Mouse (Mus musculus) forebrain, embryonic 12.5 days (tissue): ENCODE measurements at regions not wholly inside any gene's neighbourhood (a gene's known extent, or its start where the extent isn't known, plus 50 kb on each side); places are given as distances from the start of the nearest gene placed in this dataset.

Experiments used
- ATAC-seq: fragments of 200-750 bp; cut with Nextera tagmentation; 2 replicates; pipeline ENCODE4 v1.8.0; 2017; ENCODE audit warnings: moderate TSS enrichment; ENCODE audit not compliant: low FRiP score
- H3K27ac ChIP-seq: fragments of 300-500 bp; sonication (generic); 2 replicates; pipeline ENCODE4 v1.5.1; 2016; ENCODE audit warnings: mild to moderate bottlenecking
- H3K27me3 ChIP-seq: fragments of 300-500 bp; sonication (generic); 2 replicates; pipeline ENCODE4 v1.6.1; 2016; ENCODE audit warnings: mild to moderate bottlenecking
- H3K36me3 ChIP-seq: fragments of 300-500 bp; sonication (generic); replicated peaks from 2 replicates; pipeline ENCODE4 v1.6.1; 2016; ENCODE audit warnings: mild to moderate bottlenecking
- H3K4me1 ChIP-seq: fragments of 300-500 bp; sonication (generic); 2 replicates; pipeline ENCODE4 v1.6.1; 2016
- H3K4me2 ChIP-seq: fragments of 300-500 bp; sonication (generic); 2 replicates; pipeline ENCODE4 v1.6.1; 2016; ENCODE audit warnings: mild to moderate bottlenecking, moderate library complexity
- H3K4me3 ChIP-seq: fragments of 300-500 bp; sonication (generic); replicated peaks from 2 replicates; pipeline ENCODE4 v1.5.1; 2016; ENCODE audit warnings: mild to moderate bottlenecking
- H3K9ac ChIP-seq: fragments of 300-500 bp; sonication (generic); 2 replicates; pipeline ENCODE4 v1.6.1; 2016; ENCODE audit warnings: mild to moderate bottlenecking
- H3K9me3 ChIP-seq: fragments of 300-500 bp; sonication (generic); 2 replicates; pipeline ENCODE4 v1.6.1; 2016
- WGBS: fragments of 180-500 bp; shearing (Covaris S2); methylation state at CpG from one replicate; pipeline ENCODE4 v1.1.7; 2016; 5-methylcytosine and 5-hydroxymethylcytosine counted together

DNA sequence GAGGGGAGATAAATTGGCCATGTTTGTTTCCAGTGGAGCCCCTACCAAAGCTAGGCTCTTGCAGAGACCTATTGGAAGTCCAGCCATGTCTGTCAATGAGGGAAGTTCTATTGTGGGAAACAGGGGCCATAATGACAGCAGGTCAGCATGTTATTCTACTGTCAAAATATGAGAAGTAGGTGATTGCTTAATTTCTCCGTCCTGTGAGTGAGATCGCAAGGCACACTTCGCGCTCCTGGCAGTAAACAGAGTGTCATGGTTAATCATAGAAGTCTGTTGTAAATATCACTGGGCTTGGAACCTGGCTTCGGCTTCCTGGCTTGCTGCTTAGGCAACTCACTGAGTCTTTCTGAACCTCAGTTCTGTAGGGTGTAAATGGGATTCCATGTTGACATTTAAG lies 72.5 kb upstream of the Ccdc122 start:
- Histone ChIP-seq H3K9ac (no peak overlapping the region), H3K9me3 (no peaks in the 10 kb centered on the region), H3K27ac (no peak overlapping the region), H3K4me1 (no peaks in the 10 kb centered on the region), H3K36me3 (no peaks in the 10 kb centered on the region), H3K4me3 (no peak overlapping the region), H3K27me3 (no peaks in the 10 kb centered on the region; the same call in 1 of the 2 replicates), H3K4me2 (no peak overlapping the region)
- no peak for ATAC-seq
- WGBS: 93% methylated on average over 5 of the region's 5 CpGs

DNA sequence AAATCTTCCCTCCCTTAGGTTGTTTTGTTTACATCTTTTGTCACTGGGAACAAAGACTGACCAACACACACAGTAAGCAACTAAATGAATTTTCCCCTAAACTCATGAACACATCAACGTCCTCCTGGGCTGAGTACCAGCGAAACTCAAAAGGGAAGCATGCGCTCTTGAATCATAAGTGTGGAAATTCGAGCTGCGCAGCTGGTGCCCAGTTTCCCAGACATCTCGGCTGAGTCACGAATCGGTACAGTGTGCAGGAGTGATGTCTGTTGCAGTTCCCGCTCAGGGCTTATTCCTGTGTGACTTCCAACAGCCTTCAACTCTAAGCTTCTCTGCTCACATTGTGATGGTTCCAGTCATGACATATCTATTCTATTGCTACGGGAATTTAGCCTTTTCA lies 77.7 kb upstream of the Ccdc122 start:
- Histone ChIP-seq H3K4me1 (no peaks in the 10 kb centered on the region), H3K27me3 (no peaks in the 10 kb centered on the region; the same call in 1 of the 2 replicates), H3K27ac (no peak overlapping the region), H3K9ac (no peak overlapping the region), H3K36me3 (no peaks in the 10 kb centered on the region), H3K4me3 (no peak overlapping the region), H3K9me3 (no peaks in the 10 kb centered on the region), H3K4me2 (no peak overlapping the region)
- no peak for ATAC-seq
- 76% methylated on average over 10 of the region's 10 CpGs for WGBS

DNA sequence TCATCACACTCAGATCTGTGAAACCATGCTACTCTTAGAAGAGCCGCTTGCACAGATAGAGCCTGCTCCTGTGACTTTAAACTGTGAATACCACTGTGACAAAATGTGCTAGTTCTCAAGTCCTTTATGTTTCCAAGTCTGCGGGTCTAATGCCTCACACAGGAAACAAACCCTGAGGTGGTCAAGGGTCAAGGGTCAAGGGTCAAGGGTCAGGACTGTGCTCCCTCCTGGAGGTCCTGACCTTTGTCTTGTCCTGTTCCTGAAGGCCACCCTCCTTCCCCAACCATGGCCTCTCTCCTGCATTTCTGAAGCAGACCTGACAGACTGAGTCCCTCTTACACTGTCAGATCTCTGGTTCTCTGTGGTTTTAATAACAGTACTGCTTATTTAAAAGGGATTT lies 79.4 kb upstream of the Ccdc122 start:
- H3K4me2 ChIP-seq: no peak overlapping the region
- H3K27ac ChIP-seq: no peak overlapping the region
- ATAC-seq: no peak
- no peak overlapping the region for H3K4me3 ChIP-seq
- H3K27me3 ChIP-seq: no peaks in the 10 kb centered on the region
- no peaks in the 10 kb centered on the region for H3K9me3 ChIP-seq
- H3K4me1 ChIP-seq: no peaks in the 10 kb centered on the region
- H3K9ac ChIP-seq: no peak overlapping the region
- H3K36me3 ChIP-seq: no peaks in the 10 kb centered on the region
- WGBS: 57% methylated on average over 2 of the region's 2 CpGs

DNA sequence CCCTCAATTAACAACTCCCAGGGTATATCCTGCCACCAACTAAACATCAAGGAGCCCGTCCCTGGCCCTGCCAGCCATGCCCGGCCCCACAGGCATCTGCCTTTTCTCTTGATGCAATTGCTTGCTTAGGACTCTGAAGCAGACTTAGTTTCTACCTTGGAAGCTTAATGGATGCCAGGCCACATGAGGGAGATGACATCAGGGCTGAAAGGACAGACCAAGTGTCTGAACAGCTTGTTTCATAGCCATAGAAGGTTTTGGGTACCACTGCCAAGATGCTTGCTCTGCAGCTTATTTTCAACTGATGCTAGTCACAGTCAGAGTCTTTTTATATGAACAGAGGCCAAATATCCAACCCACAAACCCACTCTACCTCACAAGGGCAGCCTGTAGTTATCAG lies 83.4 kb upstream of the Ccdc122 start:
- 86% methylated on average over 2 of the region's 2 CpGs for WGBS
- no peak for ATAC-seq
- Histone ChIP-seq H3K4me1 (no peaks in the 10 kb centered on the region; the same call in 1 of the 2 replicates), H3K4me3 (no peak overlapping the region), H3K4me2 (no peak overlapping the region), H3K9ac (no peak overlapping the region), H3K27me3 (no peaks in the 10 kb centered on the region), H3K9me3 (no peaks in the 10 kb centered on the region), H3K27ac (no peak overlapping the region), H3K36me3 (no peaks in the 10 kb centered on the region)

DNA sequence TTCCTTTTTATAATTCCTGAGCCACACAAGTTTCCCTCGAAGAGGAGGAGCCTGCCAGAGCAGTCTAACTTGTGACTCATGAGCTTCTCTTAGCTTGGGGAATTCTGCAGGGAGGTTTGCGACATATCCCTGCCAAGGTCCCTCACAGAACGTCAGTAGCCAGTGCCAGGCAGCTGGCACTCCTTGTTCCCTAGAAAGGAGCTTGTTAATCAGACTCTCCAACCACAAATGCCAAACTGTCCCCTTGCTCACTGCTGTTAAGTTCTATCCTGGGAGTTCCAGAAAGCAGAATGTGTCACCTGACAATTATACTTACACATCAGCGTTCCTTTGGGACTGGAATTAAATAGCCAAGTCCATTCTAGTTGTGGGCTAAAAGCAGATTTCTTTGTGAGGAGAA lies 85.1 kb upstream of the Ccdc122 start:
- H3K4me2 ChIP-seq: no peak overlapping the region
- H3K36me3 ChIP-seq: no peaks in the 10 kb centered on the region
- ATAC-seq: no peak
- no peaks in the 10 kb centered on the region for H3K9me3 ChIP-seq
- no peaks in the 10 kb centered on the region; the same call in 1 of the 2 replicates for H3K4me1 ChIP-seq
- WGBS: 78% methylated on average over 4 of the region's 4 CpGs
- no peak overlapping the region for H3K27ac ChIP-seq
- no peak overlapping the region for H3K9ac ChIP-seq
- no peak overlapping the region for H3K4me3 ChIP-seq
- H3K27me3 ChIP-seq: no peaks in the 10 kb centered on the region

DNA sequence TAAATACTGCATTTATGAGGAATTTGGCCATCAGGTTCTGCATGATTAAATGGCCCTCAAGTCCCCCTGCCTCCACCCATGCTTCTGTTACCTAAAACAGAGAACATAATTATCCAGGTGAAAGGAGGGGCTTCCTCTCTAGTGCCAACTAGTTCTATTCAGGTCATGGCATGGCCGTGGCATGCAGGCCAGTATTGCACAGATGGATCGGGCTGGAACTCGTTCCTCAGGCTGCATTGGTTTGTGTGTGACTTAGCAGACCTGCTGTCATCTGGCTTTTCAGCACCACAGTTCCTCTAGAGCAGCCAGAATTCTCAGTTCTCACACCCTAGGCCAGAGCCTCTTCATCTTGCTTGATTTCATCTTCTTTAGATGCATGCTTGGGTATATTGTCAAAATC lies 87.2 kb upstream of the Ccdc122 start:
- no peaks in the 10 kb centered on the region; the same call in 1 of the 2 replicates for H3K4me1 ChIP-seq
- H3K4me2 ChIP-seq: no peak overlapping the region
- H3K27me3 ChIP-seq: no peaks in the 10 kb centered on the region
- WGBS: 81% methylated on average over 3 of the region's 3 CpGs
- H3K27ac ChIP-seq: no peak overlapping the region
- no peaks in the 10 kb centered on the region for H3K36me3 ChIP-seq
- no peak for ATAC-seq
- no peak overlapping the region for H3K4me3 ChIP-seq
- H3K9ac ChIP-seq: no peak overlapping the region
- no peaks in the 10 kb centered on the region for H3K9me3 ChIP-seq

DNA sequence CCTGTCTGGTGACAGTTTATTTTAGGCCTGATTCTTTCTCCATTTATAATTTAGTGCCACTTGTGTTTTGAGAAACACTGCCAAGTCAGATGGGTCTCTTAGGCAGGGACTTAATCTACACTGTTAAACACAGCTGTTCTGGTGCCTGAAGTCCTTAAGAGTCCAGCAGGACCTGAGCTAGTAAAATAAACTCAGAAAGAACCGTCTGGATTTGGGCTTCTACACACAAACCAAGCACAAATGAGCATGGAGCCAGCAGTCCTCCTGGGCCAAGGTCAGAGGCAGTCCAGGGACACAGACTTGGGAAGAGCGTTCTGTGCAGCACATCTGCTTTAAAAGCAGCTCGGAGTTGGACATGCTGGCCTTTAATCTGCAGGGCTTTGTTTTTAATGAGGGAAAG lies 87.6 kb upstream of the Ccdc122 start:
- H3K9me3 ChIP-seq: no peaks in the 10 kb centered on the region
- H3K4me3 ChIP-seq: no peak overlapping the region
- no peak overlapping the region for H3K4me2 ChIP-seq
- H3K9ac ChIP-seq: no peak overlapping the region
- ATAC-seq: no peak
- H3K36me3 ChIP-seq: no peaks in the 10 kb centered on the region
- 70% methylated on average over 3 of the region's 3 CpGs for WGBS
- no peaks in the 10 kb centered on the region for H3K27me3 ChIP-seq
- no peak overlapping the region for H3K27ac ChIP-seq
- H3K4me1 ChIP-seq: no peaks in the 10 kb centered on the region; the same call in 1 of the 2 replicates

DNA sequence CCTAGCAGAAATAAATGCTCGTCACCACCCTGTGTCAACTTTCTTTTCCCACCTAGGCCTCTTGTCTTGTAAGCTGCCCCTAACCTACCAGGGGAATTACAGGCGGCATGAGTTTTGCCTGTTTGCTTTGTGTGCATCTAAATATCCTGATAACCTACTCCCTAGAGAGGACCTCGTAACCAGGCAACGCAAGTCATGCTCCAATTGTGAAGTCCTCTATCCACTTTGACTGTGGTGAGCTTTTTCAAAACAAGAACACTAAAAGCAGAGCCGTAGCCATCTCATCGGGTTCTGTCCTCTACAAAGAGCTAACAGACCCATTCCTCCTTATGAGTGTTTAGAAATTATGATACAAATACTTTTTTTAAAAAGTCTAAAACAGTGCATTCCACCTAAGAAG lies 88.1 kb upstream of the Ccdc122 start:
- H3K27ac ChIP-seq: no peak overlapping the region
- no peak overlapping the region for H3K9ac ChIP-seq
- no peaks in the 10 kb centered on the region; the same call in 1 of the 2 replicates for H3K4me1 ChIP-seq
- 82% methylated on average over 6 of the region's 6 CpGs for WGBS
- H3K9me3 ChIP-seq: no peaks in the 10 kb centered on the region
- ATAC-seq: no peak
- no peaks in the 10 kb centered on the region for H3K36me3 ChIP-seq
- H3K4me3 ChIP-seq: no peak overlapping the region
- H3K27me3 ChIP-seq: no peaks in the 10 kb centered on the region
- no peak overlapping the region for H3K4me2 ChIP-seq

DNA sequence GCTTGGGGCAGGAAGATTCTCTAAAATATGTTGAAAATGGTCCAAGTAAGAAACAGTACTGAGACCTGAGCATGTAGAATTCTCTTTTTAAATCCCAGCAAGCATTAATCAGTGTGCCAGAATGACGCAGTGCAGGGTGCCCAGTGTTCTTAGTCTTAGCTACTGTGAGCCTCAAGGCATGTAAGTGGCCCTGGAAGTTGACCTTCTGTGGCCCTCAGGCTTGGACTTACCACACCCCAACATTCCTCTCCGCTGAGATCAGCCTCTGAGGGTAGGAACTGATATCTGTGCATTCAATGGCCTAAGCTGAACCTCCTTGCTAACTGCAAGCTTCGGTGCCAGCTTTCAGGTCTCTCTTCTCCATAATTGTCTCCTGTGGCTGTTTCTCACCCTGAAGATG lies 89.4 kb upstream of the Ccdc122 start:
- no peak overlapping the region for H3K4me3 ChIP-seq
- H3K4me2 ChIP-seq: no peak overlapping the region
- H3K9ac ChIP-seq: no peak overlapping the region
- no peak for ATAC-seq
- WGBS: 75% methylated on average over 3 of the region's 3 CpGs
- H3K36me3 ChIP-seq: no peaks in the 10 kb centered on the region
- no peaks in the 10 kb centered on the region; the same call in 1 of the 2 replicates for H3K4me1 ChIP-seq
- H3K27me3 ChIP-seq: no peaks in the 10 kb centered on the region
- no peak overlapping the region for H3K27ac ChIP-seq
- H3K9me3 ChIP-seq: no peaks in the 10 kb centered on the region

DNA sequence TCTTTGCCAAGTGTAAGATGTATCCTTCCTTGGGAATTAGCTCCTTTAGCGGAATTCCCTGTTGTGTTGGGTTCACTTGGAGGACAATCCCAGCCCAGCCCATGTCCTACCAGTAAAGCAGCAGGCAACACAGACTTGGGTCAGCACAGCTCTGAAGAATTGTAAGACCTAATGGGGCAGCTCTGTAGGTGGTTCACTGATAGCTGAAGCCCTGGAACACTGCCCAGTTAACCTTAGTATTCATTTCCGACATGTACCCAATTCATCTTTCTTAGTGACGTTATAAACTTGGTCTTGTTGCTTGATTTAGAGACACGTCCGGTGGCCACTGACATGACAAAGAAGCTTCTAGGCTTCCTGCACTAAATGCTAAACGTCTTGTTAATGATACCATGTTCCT lies 90.9 kb upstream of the Ccdc122 start:
- 83% methylated on average over 6 of the region's 6 CpGs for WGBS
- Histone ChIP-seq H3K4me1 (peaks cover 5% of the 10 kb centered on the region), H3K4me2 (no peak overlapping the region), H3K9ac (no peak overlapping the region), H3K27me3 (no peaks in the 10 kb centered on the region), H3K36me3 (no peaks in the 10 kb centered on the region), H3K9me3 (no peaks in the 10 kb centered on the region), H3K27ac (no peak overlapping the region), H3K4me3 (no peak overlapping the region)
- ATAC-seq: no peak

DNA sequence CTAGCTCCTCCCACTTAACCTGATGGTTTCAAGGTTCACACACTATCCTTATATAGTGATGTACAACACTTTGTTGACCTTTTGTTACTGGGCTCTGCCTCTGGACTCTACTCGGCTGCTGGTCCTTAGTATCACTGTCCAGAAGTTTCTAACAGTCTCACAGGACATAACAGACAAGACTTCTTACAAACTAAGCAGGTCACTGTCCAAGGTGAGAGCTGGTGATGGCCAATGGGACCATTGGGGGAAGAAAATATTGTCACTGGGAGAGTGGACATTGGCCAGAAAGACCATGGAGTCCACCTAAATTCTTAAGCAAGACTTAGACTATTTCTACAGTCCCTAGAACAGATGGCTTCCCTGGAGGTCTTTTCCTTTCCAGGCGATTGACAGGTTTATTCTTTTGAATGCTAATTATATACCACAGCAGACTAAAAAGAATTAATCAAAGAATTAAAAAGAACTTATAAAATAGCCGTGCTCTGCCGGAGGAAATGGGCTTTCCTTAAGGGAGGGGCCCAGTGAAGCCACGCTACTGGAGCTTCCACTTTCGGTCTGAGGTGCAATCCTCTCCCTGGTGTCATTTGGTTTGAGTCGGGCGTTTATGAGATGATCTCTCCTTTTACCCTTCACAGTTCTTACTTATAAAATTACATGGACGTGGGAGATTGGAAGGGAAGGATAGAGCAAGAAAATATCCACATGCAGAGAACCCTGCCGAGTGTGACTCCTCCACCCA lies 94.9 kb upstream of the Ccdc122 start:
- Histone ChIP-seq H3K4me1 (peaks cover 5% of the 10 kb centered on the region), H3K9me3 (no peaks in the 10 kb centered on the region), H3K27me3 (no peaks in the 10 kb centered on the region), H3K9ac (no peak overlapping the region), H3K27ac (no peak overlapping the region), H3K4me3 (no peak overlapping the region), H3K4me2 (no peak overlapping the region), H3K36me3 (no peaks in the 10 kb centered on the region)
- no peak for ATAC-seq
- WGBS: 71% methylated on average over 10 of the region's 10 CpGs

DNA sequence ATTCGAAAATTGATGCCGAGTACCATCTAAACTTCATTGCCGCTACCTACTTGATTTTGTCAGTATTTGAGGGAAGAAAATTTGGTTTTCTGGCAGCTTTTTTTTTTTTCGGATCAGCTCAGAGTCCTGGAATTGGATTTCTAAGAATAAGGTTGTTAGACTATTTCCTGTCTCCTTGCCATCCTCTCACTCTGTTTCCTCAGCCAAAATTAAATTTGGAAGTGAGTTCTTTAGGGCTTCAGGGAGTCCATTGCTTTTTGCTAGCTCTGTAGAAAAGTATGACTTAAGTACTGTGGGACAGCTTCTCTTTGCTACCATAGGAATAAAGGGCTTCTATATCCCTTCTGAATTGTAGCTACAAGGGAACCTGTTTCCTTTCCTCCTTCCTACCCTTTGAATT lies 96.1 kb upstream of the Ccdc122 start:
- 91% methylated on average over 4 of the region's 4 CpGs for WGBS
- no peak for ATAC-seq
- Histone ChIP-seq H3K9ac (no peak overlapping the region), H3K4me1 (peaks cover 5% of the 10 kb centered on the region), H3K27me3 (no peaks in the 10 kb centered on the region), H3K9me3 (no peaks in the 10 kb centered on the region), H3K4me3 (no peak overlapping the region), H3K4me2 (no peak overlapping the region), H3K36me3 (no peaks in the 10 kb centered on the region), H3K27ac (no peak overlapping the region)

DNA sequence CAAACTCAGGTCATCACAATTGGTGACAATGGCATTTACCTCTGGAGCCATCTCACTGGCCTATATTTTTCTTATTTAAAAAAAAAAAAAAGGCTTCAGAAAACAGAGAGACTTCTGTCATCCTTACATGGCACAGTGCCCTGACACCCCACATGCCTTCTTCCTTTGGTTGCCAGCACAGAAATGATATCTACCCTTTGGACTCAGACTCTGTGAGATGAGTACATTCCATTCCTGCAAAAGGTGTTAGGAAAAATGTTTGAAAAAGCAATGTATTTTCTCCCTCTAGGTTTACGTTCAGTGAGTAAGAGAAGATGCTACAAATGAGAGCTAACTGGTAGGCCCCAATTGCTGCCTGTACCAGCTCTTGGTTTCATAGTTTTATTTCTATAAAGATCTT lies 99.9 kb upstream of the Ccdc122 start:
- H3K27me3 ChIP-seq: no peaks in the 10 kb centered on the region
- no peak overlapping the region for H3K27ac ChIP-seq
- H3K36me3 ChIP-seq: no peaks in the 10 kb centered on the region
- H3K4me2 ChIP-seq: no peak overlapping the region
- H3K4me1 ChIP-seq: peaks cover 2% of the 10 kb centered on the region; the same call in 1 of the 2 replicates
- WGBS: 95% methylated on average over 1 of the region's 1 CpGs
- no peak overlapping the region for H3K4me3 ChIP-seq
- ATAC-seq: no peak
- H3K9me3 ChIP-seq: no peaks in the 10 kb centered on the region
- H3K9ac ChIP-seq: no peak overlapping the region
